Mouse (Mus musculus): ENCODE results near the gene Cfap44. TPM values are rescaled to one million over a fixed set of nuclear protein-coding genes. Genes with fewer than 3 reads are reported as not detected.

Gene Cfap44
- total RNA-seq, 2 experiments from 2014 or later = not detected

DNA sequence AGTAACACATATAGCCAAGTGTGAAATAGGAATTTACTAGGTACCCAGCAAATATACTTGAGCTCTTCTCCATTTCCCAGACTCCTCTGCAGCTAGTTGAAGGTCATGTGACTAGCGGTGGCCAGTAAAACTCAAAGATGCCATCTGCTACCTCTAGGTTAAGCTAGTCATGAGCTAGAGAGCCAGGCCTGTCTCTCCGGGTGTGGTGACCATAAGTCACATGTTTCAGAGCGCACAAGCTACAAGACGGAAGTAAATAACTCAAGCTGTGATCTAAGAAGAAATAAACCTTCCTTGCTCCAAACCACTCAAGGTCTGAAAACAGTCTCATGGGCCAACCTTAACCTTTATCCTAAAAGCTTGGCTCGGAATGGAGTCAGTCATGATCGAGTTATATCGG lies 134.4 kb downstream of the Cfap44 start:
- no peak for ATAC-seq (replicated peaks; ENCODE audit: poor library complexity)

DNA sequence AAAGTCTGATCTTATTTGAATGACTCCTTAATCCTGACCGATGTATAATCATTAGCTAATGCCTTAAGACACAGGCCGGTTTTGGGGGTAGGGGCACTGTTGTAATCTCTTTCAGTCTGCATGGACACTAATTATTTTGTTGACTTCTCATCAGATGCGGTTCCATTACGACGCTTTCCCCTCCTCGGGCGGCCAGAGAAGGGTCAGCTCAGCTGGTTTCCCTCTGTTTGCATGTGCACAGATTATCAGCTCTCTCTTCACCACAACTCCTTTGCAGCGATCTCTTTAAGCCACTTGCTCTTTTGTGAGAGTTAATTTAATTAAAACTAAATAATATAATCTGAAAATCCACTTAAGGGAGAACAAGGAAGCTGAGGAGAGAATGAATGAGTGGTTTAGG lies 135.1 kb downstream of the Cfap44 start:
- no peak for ATAC-seq (replicated peaks; ENCODE audit: poor library complexity)

DNA sequence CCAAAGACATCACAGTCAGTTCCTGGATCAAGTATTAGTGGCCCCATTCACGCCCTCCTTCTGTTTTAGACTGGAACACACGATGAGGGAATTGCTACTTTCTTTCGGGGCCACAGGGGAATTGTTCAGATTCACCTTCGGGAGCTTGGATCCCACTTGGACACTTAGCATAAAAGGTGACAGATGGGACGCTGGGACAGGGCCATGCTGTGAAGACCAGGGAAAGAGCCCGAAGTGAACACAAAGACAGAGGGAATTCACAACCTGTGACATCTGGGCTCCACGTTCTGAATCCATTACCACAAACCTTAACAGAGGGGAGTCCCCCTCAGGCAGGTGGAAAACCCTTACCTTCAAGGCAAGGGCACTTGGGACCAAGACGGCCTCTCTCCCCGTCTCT lies 135.6 kb downstream of the Cfap44 start:
- ATAC-seq (replicated peaks; ENCODE audit: poor library complexity) = no peak

DNA sequence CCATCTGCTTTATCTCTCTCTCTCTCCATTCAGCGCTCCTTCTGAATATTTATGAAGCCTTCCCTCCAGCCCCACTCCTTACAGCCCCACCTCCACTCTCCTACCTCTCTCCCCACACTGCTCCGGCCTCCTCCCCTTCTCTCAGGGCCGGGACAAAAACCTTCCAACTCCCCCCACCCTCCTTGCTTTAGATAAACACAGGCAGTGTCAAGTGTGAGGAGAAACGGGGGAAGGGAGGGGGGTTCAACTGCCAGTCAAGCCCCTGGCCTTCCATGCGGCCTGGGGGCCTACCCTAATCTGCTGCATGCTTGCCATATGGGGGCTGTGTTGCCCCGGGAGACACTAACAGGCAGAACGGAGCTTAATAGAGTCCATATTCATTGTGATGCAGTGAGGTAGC lies 136.2 kb downstream of the Cfap44 start:
- no peak for ATAC-seq (replicated peaks; ENCODE audit: poor library complexity)

DNA sequence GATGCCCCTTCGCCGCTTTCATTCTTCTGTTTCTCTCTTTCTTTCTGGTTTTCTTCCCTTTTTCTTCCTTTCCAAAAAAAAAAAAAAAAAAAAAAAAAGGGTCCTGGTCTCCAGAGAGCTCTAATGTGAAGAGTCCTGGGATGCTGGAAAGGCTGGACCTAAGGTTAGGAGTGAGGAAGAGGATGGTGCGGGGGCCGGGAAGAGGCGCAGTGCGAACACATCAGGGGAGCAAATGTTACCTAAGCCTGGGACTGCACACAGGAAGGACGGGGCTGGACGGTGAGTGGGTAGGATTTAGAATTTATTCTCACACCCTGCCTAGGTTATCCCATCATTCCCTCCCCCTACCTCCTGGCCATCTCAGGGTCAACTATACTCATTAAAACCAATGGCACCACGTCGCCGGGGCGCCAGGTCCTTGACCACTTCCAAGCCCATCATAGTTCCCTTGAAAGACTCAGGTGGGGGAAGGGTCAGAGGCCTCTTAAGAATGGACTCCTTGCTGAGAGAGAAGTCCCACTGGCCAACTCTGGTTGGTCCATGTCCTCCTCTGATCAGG lies 136.7 kb downstream of the Cfap44 start:
- no peak for ATAC-seq (replicated peaks; ENCODE audit: poor library complexity)

Other genes with a start within 250 kb of the Cfap44 start
- gene Usf3, start 221.6 kb upstream of the Cfap44 start, total RNA-seq (2015) = 26.5 and 30.7 TPM in 2 replicates
- gene Usf3, start 221.6 kb upstream of the Cfap44 start, total RNA-seq (2017) = 9.4 and 10.0 TPM in 2 replicates
- not detected in 2 replicates for gene Sidt1, start 61.6 kb upstream of the Cfap44 start, total RNA-seq (2015)
- gene Sidt1, start 61.6 kb upstream of the Cfap44 start, total RNA-seq (2017) = 0.08 TPM in 1 of 2 replicates, not detected in the other
- gene Spice1, start 47.7 kb upstream of the Cfap44 start, total RNA-seq (2015) = 18.5 and 23.9 TPM in 2 replicates
- gene Spice1, start 47.7 kb upstream of the Cfap44 start, total RNA-seq (2017) = 15.3 and 21.1 TPM in 2 replicates
- 0.07 and 0.17 TPM in 2 replicates for gene Boc, start 164.1 kb downstream of the Cfap44 start, total RNA-seq (2015)
- gene Boc, start 164.1 kb downstream of the Cfap44 start, total RNA-seq (2017) = 0.08 and 0.30 TPM in 2 replicates

Measured in megakaryocyte progenitor cell, adult 5-6 weeks (primary cell).